Mouse (Mus musculus): ENCODE results near the gene Ear1.
"Not testable (repeated sequence)": the region's sequence is repeated elsewhere in the genome, so short reads cannot be mapped to it uniquely, and the experiment has no call there.

GRCm38 (mm10) chr14:43874862-43875261 lies 455 bp downstream of the Ear1 start:
- peak; percentile 40 for TF ChIP-seq EP300 (IDR thresholded peaks at IDR 0.05; ENCODE audit: low read depth)
- TF ChIP-seq CTCF (IDR thresholded peaks at IDR 0.05; ENCODE audit: low read depth): not testable (repeated sequence)

Measured in liver, embryonic 14.5 days (tissue).